Mouse (Mus musculus): ENCODE results near the gene Paox. TPM values are rescaled to one million over a fixed set of nuclear protein-coding genes. Genes with fewer than 3 reads are reported as not detected.

The Paox gene
- polyA plus RNA-seq, 1 experiment from 2014 or later: 29.8 TPM

DNA sequence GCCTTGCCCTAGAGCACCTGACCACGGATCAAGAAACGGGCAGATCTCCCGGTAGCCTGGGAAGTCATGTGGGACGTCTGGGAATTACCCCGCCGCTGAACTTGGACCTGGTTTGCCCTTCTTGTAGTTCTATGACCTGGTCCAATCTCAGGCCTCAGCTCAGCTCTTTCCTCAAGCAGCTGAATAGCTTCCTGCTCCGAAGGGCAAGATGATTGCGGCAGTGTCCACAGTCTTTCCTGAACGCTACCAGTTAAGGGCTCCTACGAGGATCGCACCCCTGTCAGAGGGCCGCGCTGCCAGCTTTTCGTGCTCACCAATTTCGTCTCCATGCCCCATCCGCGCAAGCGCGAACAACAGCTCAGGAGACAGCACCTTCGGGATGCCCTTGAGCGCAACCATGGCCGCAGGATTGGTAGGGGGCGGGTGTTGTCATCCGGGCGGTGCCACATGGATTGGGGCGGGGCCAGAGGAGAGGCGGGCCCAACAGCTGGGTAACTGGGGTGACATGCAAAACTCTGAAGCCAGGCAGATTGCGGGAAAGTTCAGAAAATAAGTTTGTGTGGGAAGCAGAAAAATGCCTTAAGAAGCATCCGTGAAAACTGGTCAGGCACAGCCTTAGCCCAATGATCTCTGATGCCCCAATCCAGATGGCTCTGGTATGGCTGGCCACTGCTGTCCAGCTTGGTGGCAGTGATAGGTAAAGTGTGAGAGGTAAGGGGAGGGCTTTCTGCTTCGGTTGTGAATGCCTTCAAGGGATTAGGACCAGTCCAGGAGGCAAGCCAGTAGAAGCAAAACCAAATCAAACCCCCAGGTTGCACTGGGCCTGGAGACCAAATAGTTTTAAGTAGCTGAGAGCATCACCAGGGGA lies 13.4 kb upstream of the Paox start, which contains the start of gene Fuom:
Fuom (minus strand) TSS at position 449 of the 868 bp plus-strand sequence.
- H3K9ac ChIP-seq (replicated peaks; ENCODE audit: low read depth, low read length): peak within 1 kb of the TSS; percentile 25; the same call in 1 of the 2 replicates
- peak; percentile 92 for ATAC-seq (ENCODE audit: insufficient number of reproducible peaks, insufficient read depth, low FRiP score, low read depth)
- no peaks in the 10 kb centered on the region for H3K9me3 ChIP-seq (ENCODE audit: control insufficient read depth, low read depth, low read length)
- no peaks in the 10 kb centered on the region for H3K4me1 ChIP-seq (ENCODE audit: control insufficient read depth, insufficient read depth, low read length)
- peak within 1 kb of the TSS; percentile 33 for H3K4me3 ChIP-seq (ENCODE audit: low read depth, low read length)
- H3K27ac ChIP-seq (ENCODE audit: low read length): no peak within 1 kb of the TSS
- WGBS: 1% methylated on average over 30 of the region's 30 CpGs
- H3K4me2 ChIP-seq (replicated peaks; ENCODE audit: low read depth, low read length): peak within 1 kb of the TSS; percentile 76
- peaks cover 11% of the 10 kb centered on the region; the same call in 1 of the 2 replicates for H3K36me3 ChIP-seq (ENCODE audit: control insufficient read depth, insufficient read depth, low read length)
- no peaks in the 10 kb centered on the region for H3K27me3 ChIP-seq (ENCODE audit: control insufficient read depth, insufficient read depth, low read length)

DNA sequence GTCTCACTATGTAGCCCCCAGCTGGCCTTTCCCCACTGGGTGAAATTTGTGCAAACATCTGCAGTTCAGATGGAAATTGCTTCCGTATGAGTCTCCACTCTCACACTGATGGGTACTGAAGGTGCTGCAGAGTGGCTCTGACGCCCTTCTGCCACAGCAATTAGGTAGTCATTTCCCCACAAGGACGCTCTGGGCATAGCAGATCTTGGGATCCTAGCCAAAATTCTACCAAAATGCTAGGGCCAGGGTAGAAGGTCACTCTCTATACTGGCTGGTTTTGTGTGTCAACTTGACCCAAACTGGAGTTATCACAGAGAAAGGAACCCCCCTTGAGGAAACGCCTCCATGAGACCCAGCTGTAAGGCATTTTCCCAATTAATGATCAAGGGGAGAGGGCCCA lies 11.6 kb upstream of the Paox start:
- ATAC-seq (ENCODE audit: insufficient number of reproducible peaks, insufficient read depth, low FRiP score, low read depth): no peak
- H3K4me1 ChIP-seq (ENCODE audit: control insufficient read depth, insufficient read depth, low read length): no peaks in the 10 kb centered on the region

DNA sequence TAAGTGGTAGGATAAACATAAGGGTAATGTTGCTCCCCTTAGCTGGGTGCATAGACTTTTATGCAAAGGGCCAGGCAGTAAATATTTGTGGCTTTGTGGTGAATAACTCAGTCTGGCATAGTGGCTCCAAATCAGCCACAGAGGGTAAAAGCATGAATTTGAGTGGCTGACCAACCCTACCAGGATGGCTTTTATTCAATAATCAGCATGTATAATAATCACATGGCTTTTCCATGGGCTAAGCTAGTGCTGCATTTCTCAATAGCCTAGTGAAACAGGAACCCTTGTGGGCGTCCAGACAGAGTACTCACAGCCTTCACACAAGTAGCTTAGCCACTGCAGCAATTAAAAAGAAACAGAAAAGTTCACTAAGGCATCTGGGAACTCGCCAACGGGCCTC lies 3.7 kb upstream of the Paox start:
- H3K9ac ChIP-seq (replicated peaks; ENCODE audit: low read depth, low read length): no peak overlapping the region
- H3K27me3 ChIP-seq (ENCODE audit: control insufficient read depth, insufficient read depth, low read length): no peaks in the 10 kb centered on the region
- H3K4me3 ChIP-seq (ENCODE audit: low read depth, low read length): no peak overlapping the region
- no peaks in the 10 kb centered on the region for H3K9me3 ChIP-seq (ENCODE audit: control insufficient read depth, low read depth, low read length)
- H3K27ac ChIP-seq (ENCODE audit: low read length): no peak overlapping the region
- no peaks in the 10 kb centered on the region for H3K4me1 ChIP-seq (ENCODE audit: control insufficient read depth, insufficient read depth, low read length)
- H3K36me3 ChIP-seq (ENCODE audit: control insufficient read depth, insufficient read depth, low read length): peaks cover 24% of the 10 kb centered on the region
- no peak overlapping the region for H3K4me2 ChIP-seq (replicated peaks; ENCODE audit: low read depth, low read length)
- no peak for ATAC-seq (ENCODE audit: insufficient number of reproducible peaks, insufficient read depth, low FRiP score, low read depth)
- WGBS: 69% methylated on average over 3 of the region's 3 CpGs

More for the DNA sequence above, 11.6 kb upstream of the Paox start:
- Histone ChIP-seq H3K9me3 (ENCODE audit: control insufficient read depth, low read depth, low read length) (no peaks in the 10 kb centered on the region), H3K9ac (replicated peaks; ENCODE audit: low read depth, low read length) (no peak overlapping the region), H3K4me2 (replicated peaks; ENCODE audit: low read depth, low read length) (no peak overlapping the region), H3K27me3 (ENCODE audit: control insufficient read depth, insufficient read depth, low read length) (no peaks in the 10 kb centered on the region), H3K4me3 (ENCODE audit: low read depth, low read length) (no peak overlapping the region), H3K36me3 (ENCODE audit: control insufficient read depth, insufficient read depth, low read length) (peaks cover 12% of the 10 kb centered on the region), H3K27ac (ENCODE audit: low read length) (no peak overlapping the region)
- 79% methylated on average over 4 of the region's 4 CpGs for WGBS

DNA sequence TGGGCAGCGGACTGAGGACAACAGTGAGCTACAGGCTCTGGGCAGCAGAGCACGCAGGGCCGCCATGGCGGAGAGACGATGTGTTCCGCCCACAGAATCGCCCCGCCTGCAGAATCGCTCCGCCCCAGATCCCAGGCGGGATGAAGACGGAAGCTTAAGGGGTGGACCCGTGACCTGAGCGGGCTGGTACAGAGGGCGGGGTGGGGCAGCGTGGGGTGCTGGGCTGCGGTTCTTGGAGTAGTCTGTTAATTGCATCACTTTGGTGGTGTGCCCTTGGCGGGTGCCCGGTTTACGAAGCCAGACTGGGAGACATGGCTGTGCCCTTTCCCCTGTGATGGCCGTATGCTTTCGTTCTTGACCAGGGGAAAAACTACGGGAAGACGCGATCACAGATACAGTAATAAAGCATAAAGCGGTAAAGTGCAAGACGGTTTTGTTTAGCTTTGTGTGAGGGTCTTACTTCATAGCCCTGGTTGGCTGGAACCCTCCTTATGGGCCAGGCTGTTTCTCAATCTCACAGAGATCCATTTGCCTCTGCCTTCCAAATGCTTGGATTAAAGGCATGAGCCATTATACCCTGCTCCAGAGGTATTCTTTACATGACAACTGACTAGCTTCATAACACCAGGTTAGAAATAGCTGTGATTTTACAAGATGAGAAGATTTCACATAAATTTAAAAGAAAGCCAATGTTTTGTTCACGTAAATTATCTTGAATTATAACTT lies 893 bp downstream of the Paox start, which contains the start of gene Echs1:
Echs1 (minus strand) TSS at position 148 of the 726 bp plus-strand sequence.
- Histone ChIP-seq H3K4me2 (replicated peaks; ENCODE audit: low read depth, low read length) (peak within 1 kb of the TSS; percentile 91), H3K27ac (ENCODE audit: low read length) (peak within 1 kb of the TSS; percentile 78), H3K9ac (replicated peaks; ENCODE audit: low read depth, low read length) (peak within 1 kb of the TSS; percentile 78), H3K4me3 (ENCODE audit: low read depth, low read length) (peak within 1 kb of the TSS; percentile 78), H3K36me3 (ENCODE audit: control insufficient read depth, insufficient read depth, low read length) (peaks cover 5% of the 10 kb centered on the region), H3K4me1 (ENCODE audit: control insufficient read depth, insufficient read depth, low read length) (no peaks in the 10 kb centered on the region), H3K9me3 (ENCODE audit: control insufficient read depth, low read depth, low read length) (no peaks in the 10 kb centered on the region), H3K27me3 (ENCODE audit: control insufficient read depth, insufficient read depth, low read length) (no peaks in the 10 kb centered on the region)
- 3% methylated on average over 28 of the region's 28 CpGs for WGBS
- peak; percentile 93 for ATAC-seq (ENCODE audit: insufficient number of reproducible peaks, insufficient read depth, low FRiP score, low read depth)

DNA sequence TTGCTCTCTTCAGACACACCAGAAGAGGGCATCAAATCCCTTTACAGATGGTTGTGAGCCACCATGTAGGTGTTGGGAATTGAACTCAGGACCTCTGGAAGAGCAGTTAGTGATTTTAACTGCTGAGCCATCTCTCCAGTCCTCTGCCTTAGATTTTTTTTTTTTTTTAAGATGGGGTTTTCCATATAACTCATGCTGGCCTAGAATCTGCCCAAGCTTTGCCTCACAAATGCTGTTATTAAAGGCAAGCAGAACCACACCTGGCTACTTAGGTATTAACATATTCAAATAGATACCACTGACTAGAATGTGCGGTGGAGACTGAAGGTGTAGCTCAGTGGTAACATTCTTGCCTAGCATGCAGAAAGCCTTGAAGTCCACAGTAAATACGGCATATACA lies 4.9 kb downstream of the Paox start:
- no peak for ATAC-seq (ENCODE audit: insufficient number of reproducible peaks, insufficient read depth, low FRiP score, low read depth)
- no peaks in the 10 kb centered on the region for H3K9me3 ChIP-seq (ENCODE audit: control insufficient read depth, low read depth, low read length)

DNA sequence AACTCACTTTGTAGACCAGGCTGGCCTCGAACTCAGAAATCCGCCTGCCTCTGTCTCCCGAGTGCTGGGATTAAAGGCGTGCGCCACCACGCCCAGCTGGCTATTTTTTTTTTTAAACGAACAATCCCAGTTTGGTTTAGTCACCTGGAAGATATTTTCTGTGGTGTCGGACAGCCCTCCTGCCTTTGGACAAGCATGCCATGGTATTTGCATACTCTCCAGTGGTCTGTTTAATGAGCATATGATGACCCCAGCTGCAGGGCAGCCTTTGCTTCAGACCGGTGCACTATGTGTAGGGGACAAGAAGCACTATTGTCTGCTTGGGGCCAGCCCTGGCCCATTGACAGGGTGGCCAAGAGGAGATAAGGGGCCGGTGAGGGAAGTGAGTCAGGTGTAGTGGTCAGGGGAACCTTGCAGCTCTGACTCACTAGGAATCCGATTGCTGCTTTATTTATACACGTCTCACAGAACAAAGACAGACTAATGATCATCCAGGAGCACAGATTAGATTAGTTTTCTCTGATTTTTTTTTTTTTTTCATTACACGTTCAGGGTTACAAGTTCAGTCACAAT lies 5.8 kb downstream of the Paox start:
- no peak for ATAC-seq (ENCODE audit: insufficient number of reproducible peaks, insufficient read depth, low FRiP score, low read depth)
- 67% methylated on average over 13 of the region's 13 CpGs for WGBS
- H3K27ac ChIP-seq (ENCODE audit: low read length): no peak overlapping the region

More for the DNA sequence above, 4.9 kb downstream of the Paox start:
- no peak overlapping the region for H3K4me2 ChIP-seq (replicated peaks; ENCODE audit: low read depth, low read length)
- H3K36me3 ChIP-seq (ENCODE audit: control insufficient read depth, insufficient read depth, low read length): no peaks in the 10 kb centered on the region
- H3K27me3 ChIP-seq (ENCODE audit: control insufficient read depth, insufficient read depth, low read length): no peaks in the 10 kb centered on the region
- H3K27ac ChIP-seq (ENCODE audit: low read length): no peak overlapping the region
- H3K4me3 ChIP-seq (ENCODE audit: low read depth, low read length): no peak overlapping the region
- WGBS: 94% methylated on average over 2 of the region's 2 CpGs
- H3K4me1 ChIP-seq (ENCODE audit: control insufficient read depth, insufficient read depth, low read length): no peaks in the 10 kb centered on the region
- no peak overlapping the region for H3K9ac ChIP-seq (replicated peaks; ENCODE audit: low read depth, low read length)

DNA sequence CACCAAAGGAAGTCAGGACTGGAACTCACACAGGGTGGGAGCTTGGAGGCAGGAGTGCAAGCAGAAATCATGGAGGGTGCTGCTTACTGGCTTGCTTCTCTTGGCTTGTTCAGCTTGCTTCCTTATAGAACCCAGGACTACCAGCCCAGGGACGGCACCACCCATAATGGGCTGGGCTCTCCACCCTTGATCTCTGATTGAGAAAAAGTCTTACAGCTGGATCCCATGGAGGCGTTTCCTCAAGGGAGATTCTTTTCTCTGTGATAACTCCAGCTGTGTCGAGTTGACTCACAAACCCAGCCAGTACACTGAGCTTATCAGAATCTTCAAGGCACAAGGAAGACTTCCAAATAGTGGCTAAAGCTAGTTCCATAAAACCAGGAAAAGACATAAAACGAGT lies 7.2 kb downstream of the Paox start:
- no peak overlapping the region for H3K27ac ChIP-seq (ENCODE audit: low read length)
- no peak for ATAC-seq (ENCODE audit: insufficient number of reproducible peaks, insufficient read depth, low FRiP score, low read depth)
- H3K9me3 ChIP-seq (ENCODE audit: control insufficient read depth, low read depth, low read length): no peaks in the 10 kb centered on the region
- no peaks in the 10 kb centered on the region for H3K27me3 ChIP-seq (ENCODE audit: control insufficient read depth, insufficient read depth, low read length)
- no peak overlapping the region for H3K9ac ChIP-seq (replicated peaks; ENCODE audit: low read depth, low read length)
- H3K4me2 ChIP-seq (replicated peaks; ENCODE audit: low read depth, low read length): no peak overlapping the region
- H3K4me3 ChIP-seq (ENCODE audit: low read depth, low read length): no peak overlapping the region
- WGBS: 32% methylated on average over 4 of the region's 4 CpGs
- no peaks in the 10 kb centered on the region for H3K36me3 ChIP-seq (ENCODE audit: control insufficient read depth, insufficient read depth, low read length)
- H3K4me1 ChIP-seq (ENCODE audit: control insufficient read depth, insufficient read depth, low read length): 0 out of 2 replicates have a peak, but pooled peaks cover 7% of the 10 kb centered on the region

More for the DNA sequence above, 5.8 kb downstream of the Paox start:
- Histone ChIP-seq H3K27me3 (ENCODE audit: control insufficient read depth, insufficient read depth, low read length) (no peaks in the 10 kb centered on the region), H3K36me3 (ENCODE audit: control insufficient read depth, insufficient read depth, low read length) (no peaks in the 10 kb centered on the region), H3K9me3 (ENCODE audit: control insufficient read depth, low read depth, low read length) (no peaks in the 10 kb centered on the region), H3K4me2 (replicated peaks; ENCODE audit: low read depth, low read length) (no peak overlapping the region), H3K9ac (replicated peaks; ENCODE audit: low read depth, low read length) (no peak overlapping the region), H3K4me3 (ENCODE audit: low read depth, low read length) (no peak overlapping the region), H3K4me1 (ENCODE audit: control insufficient read depth, insufficient read depth, low read length) (no peaks in the 10 kb centered on the region)

DNA sequence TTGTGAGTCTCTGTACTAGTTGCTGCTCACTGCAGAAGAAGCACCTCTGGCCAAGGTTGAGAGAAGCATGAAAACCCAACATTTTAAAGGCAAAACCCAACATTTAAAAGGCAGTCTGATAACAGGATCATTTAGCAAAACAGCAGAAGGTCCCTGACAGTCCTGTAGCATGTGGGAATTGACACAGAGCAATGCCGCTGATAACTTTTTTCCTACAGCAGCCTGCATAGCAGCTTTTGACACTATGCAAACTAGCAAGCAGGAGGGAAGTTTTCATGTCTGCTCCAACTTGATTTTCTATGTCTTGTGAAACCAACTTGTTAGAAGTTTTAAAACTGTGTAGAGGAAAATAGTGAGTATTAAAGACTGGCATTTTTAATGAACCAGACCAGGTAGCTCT lies 8.8 kb downstream of the Paox start:
- Histone ChIP-seq H3K27ac (ENCODE audit: low read length) (no peak overlapping the region), H3K9ac (replicated peaks; ENCODE audit: low read depth, low read length) (no peak overlapping the region), H3K9me3 (ENCODE audit: control insufficient read depth, low read depth, low read length) (no peaks in the 10 kb centered on the region), H3K4me1 (ENCODE audit: control insufficient read depth, insufficient read depth, low read length) (0 out of 2 replicates have a peak, but pooled peaks cover 7% of the 10 kb centered on the region), H3K4me2 (replicated peaks; ENCODE audit: low read depth, low read length) (no peak overlapping the region), H3K4me3 (ENCODE audit: low read depth, low read length) (no peak overlapping the region), H3K27me3 (ENCODE audit: control insufficient read depth, insufficient read depth, low read length) (no peaks in the 10 kb centered on the region), H3K36me3 (ENCODE audit: control insufficient read depth, insufficient read depth, low read length) (0 out of 2 replicates have a peak, but pooled peaks cover 2% of the 10 kb centered on the region)
- 91% methylated on average over 1 of the region's 1 CpGs for WGBS
- no peak for ATAC-seq (ENCODE audit: insufficient number of reproducible peaks, insufficient read depth, low FRiP score, low read depth)
